Mouse (Mus musculus) inflammation-experienced regulatory T-cells (primary cell): ENCODE results near the gene Agr3. TPM values are rescaled to one million over a fixed set of nuclear protein-coding genes. Genes with fewer than 3 reads are reported as not detected.

ENCODE experiments used
- polyA plus RNA-seq, 2 experiments: library from polyadenylated mRNA; unstranded; fragments of 100-300 nt; shearing (Covaris generic); gene quantifications; one replicate each; pipeline ENCODE4 v1.2.1; 2017

The Agr3 gene
- polyA plus RNA-seq: under 1 TPM; 0.34 to 0.80 TPM

DNA sequence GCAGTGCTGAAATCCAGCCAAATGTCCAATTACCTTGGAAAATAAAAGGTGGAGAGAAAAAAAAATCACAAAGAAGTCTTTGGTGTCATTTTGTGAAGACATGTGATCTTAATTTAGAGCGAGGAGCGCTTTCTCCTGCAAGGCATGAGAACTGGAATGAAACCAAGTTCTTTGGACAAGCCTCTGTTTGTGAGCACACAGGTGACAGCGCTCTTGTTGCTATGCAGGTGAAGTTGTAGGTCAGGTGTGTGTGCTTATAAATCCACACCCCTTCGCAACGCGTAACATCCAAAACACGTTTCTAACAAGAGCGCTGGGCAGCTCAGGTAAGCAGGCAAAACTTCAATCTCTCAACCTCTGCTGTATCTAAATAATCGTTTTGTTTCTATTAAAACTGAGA is at the start of gene Agr3:
TSS of gene Agr3 (plus strand) at position 219 of the 400 bp plus-strand sequence.

DNA sequence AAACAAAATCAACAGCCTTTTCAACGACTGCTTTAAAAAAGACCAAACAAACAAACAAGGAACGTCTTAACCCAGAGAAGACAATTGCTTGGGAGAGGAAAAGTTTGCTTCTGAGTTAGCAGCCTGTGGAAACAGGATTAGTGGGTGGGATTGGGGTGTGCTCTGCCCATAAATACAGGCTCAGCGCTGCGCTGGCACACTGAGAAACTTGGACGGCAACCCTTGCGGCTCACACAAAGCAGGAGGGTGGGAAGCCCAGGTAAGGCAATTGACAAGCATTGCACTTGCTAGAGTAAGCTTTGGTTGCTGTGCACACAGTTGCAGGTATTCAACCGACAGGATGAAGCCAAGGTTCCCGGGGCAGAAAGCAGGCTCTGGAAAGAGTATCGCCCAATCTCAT is 67.3 kb downstream of the Agr3 start, which contains the start of gene Agr2:
TSS of gene Agr2 (plus strand) at position 197 of the 400 bp plus-strand sequence.

Other genes starting within 250 kb of the Agr3 start
- gene Agr2, start 67.3 kb downstream of the Agr3 start, polyA plus RNA-seq: not detected
- 100 to 1,000 TPM; 348 to 373 TPM for gene Tspan13, start 116.9 kb downstream of the Agr3 start, polyA plus RNA-seq
- gene Ankmy2, start 231.5 kb downstream of the Agr3 start, polyA plus RNA-seq: 10 to 100 TPM; 41.0 to 52.5 TPM
- 100 to 1,000 TPM; 161 to 177 TPM for gene Bzw2, start 232.5 kb downstream of the Agr3 start, polyA plus RNA-seq